Mouse (Mus musculus) CH12.LX (cell line): Measurements from ENCODE around the gene Mavs. TPM values are rescaled to one million over a fixed set of nuclear protein-coding genes. Genes with fewer than 3 reads are reported as not detected.

Experiments used
- DNase-seq: peaks from one replicate; pipeline ENCODE4 v3.0.0-alpha.2; 2013; ENCODE audit errors: extremely low read depth
- H3K27ac ChIP-seq: 2 replicates; pipeline ENCODE4 v1.5.1; 2012; ENCODE audit warnings: low read depth, mild to moderate bottlenecking, control low read depth, moderate library complexity; ENCODE audit not compliant: insufficient read depth
- H3K27me3 ChIP-seq: replicated peaks from 2 replicates; pipeline ENCODE3; 2012; ENCODE audit warnings: inconsistent platforms
- H3K36me3 ChIP-seq, 2 experiments: replicated peaks in 1 of 2; 2 replicates each; pipeline versions ENCODE3 to v1.6.1; 2012; ENCODE audit warnings: inconsistent platforms in 1 of 2, low read length in 1 of 2, mild to moderate bottlenecking in 1 of 2, mixed read lengths in 1 of 2, moderate library complexity in 1 of 2; ENCODE audit not compliant: control insufficient read depth in 1 of 2, insufficient read depth in 1 of 2
- H3K4me1 ChIP-seq, 2 experiments: 2 replicates each; pipeline ENCODE4 v1.6.1; 2012; ENCODE audit warnings: inconsistent platforms in 1 of 2, moderate library complexity in 1 of 2; ENCODE audit not compliant: insufficient read depth in 2 of 2, control insufficient read depth in 1 of 2
- H3K4me2 ChIP-seq: 2 replicates; pipeline ENCODE4 v1.6.1; 2012; ENCODE audit warnings: low read depth, mild to moderate bottlenecking, control low read depth; ENCODE audit not compliant: poor library complexity, insufficient read depth, severe bottlenecking
- H3K4me3 ChIP-seq, 3 experiments: fragments of 150-350 bp in 1 of 3; sonication (generic) in 1 of 3; replicated peaks in 1 of 3; 2 replicates each; pipeline versions ENCODE3 to v1.5.1; 2011 to 2012; ENCODE audit warnings: low read depth in 2 of 3, low read length in 2 of 3, mild to moderate bottlenecking in 2 of 3, moderate library complexity in 2 of 3, control low read depth in 1 of 3, improper control_type of control experiment in 1 of 3, inconsistent platforms in 1 of 3, mixed read lengths in 1 of 3; ENCODE audit not compliant: poor library complexity in 1 of 3
- H3K79me2 ChIP-seq: replicated peaks from 2 replicates; pipeline ENCODE4 v1.6.1; 2012; ENCODE audit warnings: mild to moderate bottlenecking, moderate library complexity; ENCODE audit not compliant: control insufficient read depth, poor library complexity, insufficient read depth, severe bottlenecking; ENCODE audit errors: extremely low read depth
- H3K9ac ChIP-seq: 2 replicates; pipeline ENCODE4 v1.6.1; 2012; ENCODE audit warnings: low read depth, mild to moderate bottlenecking, control low read depth, moderate library complexity; ENCODE audit not compliant: insufficient read depth
- H3K9me3 ChIP-seq: replicated peaks from 2 replicates; pipeline ENCODE3; 2012; ENCODE audit warnings: low read length, inconsistent platforms, mixed read lengths
- BHLHE40 ChIP-seq: IDR thresholded peaks from 2 replicates; pipeline ENCODE4 v1.6.1; 2011; ENCODE audit warnings: mild to moderate bottlenecking, low read depth, low read length, improper control_type of control experiment
- CHD1 ChIP-seq: IDR thresholded peaks from 2 replicates; pipeline ENCODE4 v1.6.1; 2012; ENCODE audit warnings: low read depth, low read length, improper control_type of control experiment, inconsistent platforms
- CHD2 ChIP-seq: IDR thresholded peaks from 2 replicates; pipeline ENCODE4 v1.6.1; 2011; ENCODE audit warnings: low read length, improper control_type of control experiment
- CTCF ChIP-seq, 2 experiments: IDR thresholded peaks in 1 of 2; conservative IDR thresholded peaks in 1 of 2; 2 replicates each; pipeline ENCODE4 v1.5.1; 2011 to 2012; ENCODE audit warnings: low read depth in 2 of 2, low read length in 2 of 2, improper control_type of control experiment in 1 of 2, inconsistent platforms in 1 of 2, mild to moderate bottlenecking in 1 of 2, moderate library complexity in 1 of 2
- ETS1 ChIP-seq: conservative IDR thresholded peaks from 2 replicates; pipeline ENCODE4 v1.6.1; 2012; ENCODE audit warnings: low read depth, mild to moderate bottlenecking, inconsistent platforms, low read length, improper control_type of control experiment, moderate library complexity
- HCFC1 ChIP-seq: IDR thresholded peaks from 2 replicates; pipeline ENCODE4 v1.6.1; 2012; ENCODE audit warnings: low read depth, mild to moderate bottlenecking, inconsistent platforms, low read length, improper control_type of control experiment
- JUN ChIP-seq: IDR thresholded peaks from 2 replicates; pipeline ENCODE4 v1.6.1; 2011; ENCODE audit warnings: low read depth, mild to moderate bottlenecking, low read length, improper control_type of control experiment, moderate library complexity; ENCODE audit not compliant: insufficient read depth
- MAFK ChIP-seq: IDR thresholded peaks from 2 replicates; pipeline ENCODE4 v1.6.1; 2011; ENCODE audit warnings: low read length, improper control_type of control experiment; ENCODE audit not compliant: insufficient replicate concordance
- NRF1 ChIP-seq: IDR thresholded peaks from 2 replicates; pipeline ENCODE4 v1.6.1; 2014; ENCODE audit warnings: low read depth, mild to moderate bottlenecking, inconsistent platforms, low read length, improper control_type of control experiment, moderate library complexity
- POLR2A ChIP-seq: IDR thresholded peaks from 2 replicates; pipeline ENCODE4 v1.6.1; 2011; ENCODE audit warnings: low read depth, mild to moderate bottlenecking, improper control_type of control experiment, low read length
- POLR2AphosphoS2 ChIP-seq: IDR thresholded peaks from 2 replicates; pipeline ENCODE4 v1.6.1; 2011; ENCODE audit warnings: low read depth, low read length, improper control_type of control experiment
- SIN3A ChIP-seq: IDR thresholded peaks from 2 replicates; pipeline ENCODE4 v1.6.1; 2012; ENCODE audit warnings: low read length, improper control_type of control experiment, inconsistent platforms
- ZNF384 ChIP-seq: IDR thresholded peaks from 2 replicates; pipeline ENCODE4 v1.6.1; 2012; ENCODE audit warnings: low read depth, low read length, improper control_type of control experiment, inconsistent platforms
- dilution Hi-C: fragments of 300-500 bp; cut with MboI; formaldehyde crosslinking; loops from 2 replicates; pipeline ENCODE4 v1.14.3; 2020; ENCODE audit warnings: low sequenced_read_pairs; ENCODE audit not compliant: extremely low pct_unique_long_range_greater_than_20kb, extremely low pct_ligation_motif_present
- in situ Hi-C: fragments of 300-500 bp; cut with MboI; formaldehyde crosslinking; loops from 3 replicates; pipeline ENCODE4 v1.14.3; 2019; ENCODE audit warnings: low sequenced_read_pairs, low pct_ligation_motif_present, low pct_unique_long_range_greater_than_20kb, mixed read lengths
- polyA plus RNA-seq: library from polyadenylated mRNA; unstranded; fragments of >175 nt; gene quantifications from 2 replicates; pipeline ENCODE4 v1.2.1, GENCODE M21; 2012; ENCODE audit warnings: low read depth; ENCODE audit not compliant: insufficient read length
- total RNA-seq, 2 experiments: library from RNA; depleted of rRNA; stranded (reverse); fragments of 300-350 nt in 1 of 2; fragments of >200 nt in 1 of 2; gene quantifications; 2 replicates each; pipeline ENCODE4 v1.2.3; 2012 to 2014

Mavs gene
- total and polyA plus RNA-seq, 3 experiments = 18.5 to 34.5 (median 25.6) TPM

DNA sequence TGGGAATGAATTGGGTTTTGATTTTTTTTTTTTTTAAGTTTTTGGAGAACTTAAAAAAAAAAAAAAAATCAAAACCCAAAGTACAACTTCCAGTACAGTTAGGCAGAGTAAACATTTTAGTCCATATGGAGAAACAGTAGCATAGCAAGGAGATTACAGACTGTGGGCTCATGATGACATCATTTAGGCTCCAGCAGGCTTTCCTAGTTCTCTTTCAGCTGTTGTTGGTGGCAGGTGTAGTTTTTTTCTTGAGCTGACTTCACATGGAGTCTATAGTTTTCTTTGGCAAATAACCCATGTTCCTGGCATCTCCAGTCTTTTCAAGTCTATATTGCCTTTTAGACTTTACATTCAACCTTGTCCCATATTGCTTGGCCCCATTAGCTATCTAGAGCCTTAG, 56.8 kb downstream of the Mavs start:
- H3K4me1 ChIP-seq = peaks cover 0 to 6% of the 10 kb centered on the region in 2 experiments; a peak in 1 of 4 replicates
- no peak overlapping the region for H3K27ac ChIP-seq
- dilution Hi-C loops (no loop called here), in situ Hi-C loops (loop anchor here (10.0 kb wide), 1 partner anchor 124 kb away; no protein-coding TSS in a partner anchor)
- no peaks in the 10 kb centered on the region for H3K9me3 ChIP-seq
- no peak overlapping the region for H3K4me2 ChIP-seq
- DNase-seq = no peak
- H3K79me2 ChIP-seq = peaks cover 2% of the 10 kb centered on the region; the same call in 1 of the 2 replicates
- H3K36me3 ChIP-seq = peaks cover 39 to 80% of the 10 kb centered on the region in 2 experiments
- TF ChIP-seq CHD1 = no peak
- TF ChIP-seq SIN3A = no peak
- H3K9ac ChIP-seq = no peak overlapping the region
- H3K27me3 ChIP-seq = no peaks in the 10 kb centered on the region
- H3K4me3 ChIP-seq = no peak overlapping the region

DNA sequence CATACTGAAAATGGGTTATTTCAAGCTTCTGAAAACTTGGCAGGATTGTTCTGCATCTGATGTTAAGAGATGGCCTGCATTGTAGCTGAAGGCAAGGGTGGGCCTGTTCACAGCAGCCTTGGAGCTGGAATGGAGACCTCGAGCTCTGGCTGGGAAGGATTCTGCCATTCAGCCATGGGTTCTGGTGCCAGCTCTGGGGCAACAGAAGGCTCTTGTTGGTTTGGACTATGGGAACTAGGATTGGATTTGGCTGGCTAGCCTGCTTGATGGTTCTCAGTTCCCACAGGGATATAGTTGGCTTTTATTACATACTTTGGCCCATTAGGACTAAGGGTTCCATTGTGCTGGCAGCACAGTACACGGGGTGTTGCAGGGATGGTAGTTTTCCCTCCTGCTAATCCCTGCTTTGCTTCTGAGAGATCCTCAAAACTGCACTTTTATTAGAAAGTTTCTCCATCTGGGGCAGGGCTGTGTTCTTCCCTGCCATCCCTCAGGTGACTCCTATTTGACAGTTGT, 62.9 kb downstream of the Mavs start:
- no peak overlapping the region for H3K4me2 ChIP-seq
- no peaks in the 10 kb centered on the region for H3K79me2 ChIP-seq
- H3K4me3 ChIP-seq = no peak overlapping the region
- no peak overlapping the region for H3K9ac ChIP-seq
- no peaks in the 10 kb centered on the region for H3K27me3 ChIP-seq
- H3K9me3 ChIP-seq = no peaks in the 10 kb centered on the region
- dilution Hi-C loops = no loop called here
- TF ChIP-seq NRF1 (no peak), ETS1 (no peak), CHD1 (no peak), ZNF384 (no peak), POLR2AphosphoS2 (no peak), MAFK (no peak), POLR2A (no peak), BHLHE40 (no peak), JUN (no peak), CHD2 (no peak), HCFC1 (no peak), CTCF (conservative IDR thresholded peaks at IDR 0.05 in 1 of 2, IDR thresholded peaks at IDR 0.05 in 1 of 2; ENCODE audit: low read depth in 2 of 2, low read length in 2 of 2) (no peak)
- peaks cover 49 to 87% of the 10 kb centered on the region in 2 experiments for H3K36me3 ChIP-seq
- no peak for DNase-seq
- H3K27ac ChIP-seq = no peak overlapping the region
- in situ Hi-C loops = loop anchor here (10.0 kb wide), 1 partner anchor 118 kb away; no protein-coding TSS in a partner anchor
- peaks cover 0 to 6% of the 10 kb centered on the region in 2 experiments; a peak in 1 of 4 replicates for H3K4me1 ChIP-seq

Other genes starting within 250 kb of the Mavs start
- gene Gfra4, start 191.0 kb upstream of the Mavs start, total RNA-seq (2012; rRNA removed) = not detected in 2 replicates
- gene Gfra4, start 191.0 kb upstream of the Mavs start, total RNA-seq (2014; rRNA removed) = not detected in 2 replicates
- gene Gfra4, start 191.0 kb upstream of the Mavs start, polyA plus RNA-seq = not detected in 2 replicates
- 0.17 TPM in 2 replicates for gene Adam33, start 170.2 kb upstream of the Mavs start, total RNA-seq (2012; rRNA removed)
- not detected in 2 replicates for gene Adam33, start 170.2 kb upstream of the Mavs start, total RNA-seq (2014; rRNA removed)
- gene Adam33, start 170.2 kb upstream of the Mavs start, polyA plus RNA-seq = 0.21 and 0.44 TPM in 2 replicates
- gene Siglec1, start 147.3 kb upstream of the Mavs start, total RNA-seq (2012; rRNA removed) = 0.04 TPM in 1 of 2 replicates, not detected in the other
- not detected in 2 replicates for gene Siglec1, start 147.3 kb upstream of the Mavs start, total RNA-seq (2014; rRNA removed)
- 0.05 TPM in 1 of 2 replicates, not detected in the other for gene Siglec1, start 147.3 kb upstream of the Mavs start, polyA plus RNA-seq
- gene Hspa12b, start 106.8 kb upstream of the Mavs start, total RNA-seq (2012; rRNA removed) = 1.3 and 1.7 TPM in 2 replicates
- 0.24 and 0.56 TPM in 2 replicates for gene Hspa12b, start 106.8 kb upstream of the Mavs start, total RNA-seq (2014; rRNA removed)
- gene Hspa12b, start 106.8 kb upstream of the Mavs start, polyA plus RNA-seq = 2.0 TPM in 2 replicates
- not detected in 2 replicates for gene Gm11037, start 100.6 kb upstream of the Mavs start, total RNA-seq (2012; rRNA removed)
- not detected in 2 replicates for gene Gm11037, start 100.6 kb upstream of the Mavs start, total RNA-seq (2014; rRNA removed)
- gene Gm11037, start 100.6 kb upstream of the Mavs start, polyA plus RNA-seq = not detected in 2 replicates
- gene 1700037H04Rik, start 74.0 kb upstream of the Mavs start, total RNA-seq (2012; rRNA removed) = 25.3 and 36.5 TPM in 2 replicates
- gene 1700037H04Rik, start 74.0 kb upstream of the Mavs start, total RNA-seq (2014; rRNA removed) = 11.2 and 16.0 TPM in 2 replicates
- 40.0 and 43.0 TPM in 2 replicates for gene 1700037H04Rik, start 74.0 kb upstream of the Mavs start, polyA plus RNA-seq
- gene Cenpb, start 54.0 kb upstream of the Mavs start, total RNA-seq (2012; rRNA removed) = 24.4 and 26.8 TPM in 2 replicates
- 17.3 and 18.1 TPM in 2 replicates for gene Cenpb, start 54.0 kb upstream of the Mavs start, total RNA-seq (2014; rRNA removed)
- gene Cenpb, start 54.0 kb upstream of the Mavs start, polyA plus RNA-seq = 26.1 and 26.6 TPM in 2 replicates
- 11.6 and 14.4 TPM in 2 replicates for gene Cdc25b, start 47.1 kb upstream of the Mavs start, total RNA-seq (2012; rRNA removed)
- gene Cdc25b, start 47.1 kb upstream of the Mavs start, total RNA-seq (2014; rRNA removed) = 23.3 and 24.0 TPM in 2 replicates
- gene Cdc25b, start 47.1 kb upstream of the Mavs start, polyA plus RNA-seq = 21.3 and 22.8 TPM in 2 replicates
- gene Spef1, start 46.8 kb upstream of the Mavs start, total RNA-seq (2012; rRNA removed) = 0.97 and 1.0 TPM in 2 replicates
- 0.34 and 0.45 TPM in 2 replicates for gene Spef1, start 46.8 kb upstream of the Mavs start, total RNA-seq (2014; rRNA removed)
- 1.2 TPM in 2 replicates for gene Spef1, start 46.8 kb upstream of the Mavs start, polyA plus RNA-seq
- gene Ap5s1, start 27.0 kb upstream of the Mavs start, total RNA-seq (2012; rRNA removed) = 9.1 and 10.4 TPM in 2 replicates
- 19.8 and 22.5 TPM in 2 replicates for gene Ap5s1, start 27.0 kb upstream of the Mavs start, total RNA-seq (2014; rRNA removed)
- 8.1 and 9.9 TPM in 2 replicates for gene Ap5s1, start 27.0 kb upstream of the Mavs start, polyA plus RNA-seq
- gene Pank2, start 28.4 kb downstream of the Mavs start, total RNA-seq (2012; rRNA removed) = 16.6 and 19.0 TPM in 2 replicates
- 25.6 and 28.6 TPM in 2 replicates for gene Pank2, start 28.4 kb downstream of the Mavs start, total RNA-seq (2014; rRNA removed)
- 34.7 and 43.2 TPM in 2 replicates for gene Pank2, start 28.4 kb downstream of the Mavs start, polyA plus RNA-seq
- gene Rnf24, start 118.8 kb downstream of the Mavs start, total RNA-seq (2012; rRNA removed) = 3.4 and 3.9 TPM in 2 replicates
- gene Rnf24, start 118.8 kb downstream of the Mavs start, total RNA-seq (2014; rRNA removed) = 3.5 and 3.9 TPM in 2 replicates
- 11.8 and 14.7 TPM in 2 replicates for gene Rnf24, start 118.8 kb downstream of the Mavs start, polyA plus RNA-seq